Mouse (Mus musculus): ENCODE measurements around the gene Cd82. TPM values are rescaled to one million over a fixed set of nuclear protein-coding genes. Genes with fewer than 3 reads are reported as not detected.

The Cd82 gene
- total RNA-seq, 2 experiments from 2014 or later = 12.8 to 17.8 TPM

DNA sequence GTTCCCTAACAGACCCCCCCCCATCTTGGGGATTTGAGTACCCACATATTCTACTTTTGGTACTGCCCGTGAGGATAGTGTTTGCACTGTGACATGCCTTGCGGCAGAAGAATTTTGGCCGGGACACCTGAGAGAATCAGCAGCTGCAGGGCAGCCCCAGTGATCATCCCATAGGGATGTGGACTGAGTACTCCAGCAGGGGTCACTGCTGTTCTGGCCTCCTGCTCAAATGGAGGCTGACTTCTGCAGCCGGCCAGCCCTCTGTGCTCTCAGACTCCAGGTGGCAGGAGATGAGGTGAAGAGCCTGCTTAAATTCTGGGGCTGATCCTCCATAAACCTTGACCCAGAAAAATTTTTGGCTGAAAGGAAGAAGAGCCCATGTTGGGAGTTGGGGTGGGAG lies 58.8 kb downstream of the Cd82 start:
- DNase-seq (ENCODE audit: extremely low spot score in 1 of 2, low spot score in 2 of 2) = no peak
- H3K4me3 ChIP-seq = no peak overlapping the region
- H3K27ac ChIP-seq = no peak overlapping the region
- TF ChIP-seq CTCF (IDR thresholded peaks at IDR 0.05) = no peak; the same call in 1 of the 2 replicates
- intact Hi-C loops (cut with DNase I) = no loop called here

DNA sequence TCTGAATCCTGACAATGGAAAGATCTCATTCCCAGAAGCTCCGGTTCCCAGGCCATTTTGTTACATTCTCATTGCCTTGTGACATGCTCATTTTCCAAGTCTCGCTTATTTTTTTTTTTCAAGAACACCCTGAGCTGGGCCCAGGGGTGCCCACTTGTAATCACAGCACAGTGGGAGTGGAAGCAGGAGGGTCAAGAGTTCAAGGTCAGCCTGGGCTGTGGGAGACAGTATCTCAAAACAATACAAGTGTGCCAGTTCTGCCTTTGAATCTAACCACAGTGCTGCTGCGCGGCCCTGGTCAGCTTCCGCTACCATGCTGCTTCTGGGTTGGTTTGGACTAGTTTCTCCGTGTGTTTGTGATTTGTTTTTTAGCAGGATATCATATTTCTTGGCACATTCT lies 59.7 kb downstream of the Cd82 start:
- DNase-seq (ENCODE audit: extremely low spot score in 1 of 2, low spot score in 2 of 2) = no peak
- intact Hi-C loops (cut with DNase I) = no loop called here
- no peak overlapping the region for H3K27ac ChIP-seq
- no peak for TF ChIP-seq CTCF (IDR thresholded peaks at IDR 0.05)
- H3K4me3 ChIP-seq = no peak overlapping the region

DNA sequence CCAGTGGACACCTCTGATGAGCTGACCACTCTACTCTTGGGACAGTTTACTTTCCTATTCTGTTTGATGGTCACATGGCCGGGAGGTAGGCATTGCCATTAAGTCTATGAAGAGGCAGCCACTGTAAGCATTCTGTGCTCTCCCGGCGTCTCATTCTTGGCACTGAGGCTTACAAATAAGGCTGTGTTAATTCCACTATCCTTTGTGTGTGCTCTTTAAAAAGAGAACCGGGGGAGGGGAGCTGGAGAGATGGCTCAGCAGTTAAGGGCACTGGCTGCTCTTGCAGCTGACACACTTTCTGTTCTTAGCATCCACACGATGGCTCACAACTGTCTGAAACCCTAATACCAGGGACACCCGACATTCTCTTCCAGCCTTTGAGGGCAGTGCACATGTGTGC lies 71.7 kb downstream of the Cd82 start:
- H3K4me3 ChIP-seq = no peak overlapping the region
- no peak for DNase-seq (ENCODE audit: extremely low spot score in 1 of 2, low spot score in 2 of 2)
- no peak for TF ChIP-seq CTCF (IDR thresholded peaks at IDR 0.05)
- no peak overlapping the region for H3K27ac ChIP-seq
- intact Hi-C loops (cut with DNase I) = no loop called here

DNA sequence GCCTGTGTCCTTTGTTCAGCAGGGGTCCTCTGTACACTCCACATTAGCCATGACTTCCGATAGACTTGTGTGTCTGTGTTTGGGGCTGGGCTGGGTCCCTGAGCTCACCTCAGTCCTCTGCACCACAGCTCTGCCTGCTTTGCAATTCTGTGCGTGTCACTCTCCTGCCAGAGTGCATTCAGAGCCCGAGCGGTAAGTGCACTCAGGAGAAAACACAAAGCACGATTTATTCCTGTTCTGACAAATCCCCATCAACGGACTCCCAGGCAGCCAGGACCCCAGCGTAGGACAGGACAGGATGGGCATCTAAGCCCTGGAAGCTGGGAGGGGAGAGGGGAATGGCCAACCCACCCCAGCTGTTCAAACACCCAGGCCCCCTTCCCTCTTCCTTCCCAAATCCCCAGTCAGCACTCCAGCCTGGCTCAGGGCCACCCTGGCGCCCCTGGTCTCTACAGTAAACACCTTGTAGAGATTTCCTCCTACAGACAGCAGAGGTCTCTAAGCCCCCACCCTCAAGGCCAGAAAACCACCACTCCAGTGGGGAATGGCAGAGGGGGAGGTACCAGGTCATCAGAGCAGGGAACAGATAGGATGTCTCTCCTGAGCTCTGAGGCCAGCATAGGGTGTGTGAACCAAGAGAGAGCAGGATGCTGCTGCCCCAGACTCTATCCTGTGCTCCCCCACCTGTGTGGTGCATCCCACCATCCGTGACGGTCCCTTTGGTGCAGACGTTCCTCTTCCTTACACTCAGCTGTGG lies 72.6 kb downstream of the Cd82 start:
- DNase-seq (ENCODE audit: extremely low spot score in 1 of 2, low spot score in 2 of 2) = no peak
- TF ChIP-seq CTCF (IDR thresholded peaks at IDR 0.05) = no peak
- Histone ChIP-seq H3K27ac (no peak overlapping the region), H3K4me3 (no peak overlapping the region)
- intact Hi-C loops (cut with DNase I) = no loop called here

DNA sequence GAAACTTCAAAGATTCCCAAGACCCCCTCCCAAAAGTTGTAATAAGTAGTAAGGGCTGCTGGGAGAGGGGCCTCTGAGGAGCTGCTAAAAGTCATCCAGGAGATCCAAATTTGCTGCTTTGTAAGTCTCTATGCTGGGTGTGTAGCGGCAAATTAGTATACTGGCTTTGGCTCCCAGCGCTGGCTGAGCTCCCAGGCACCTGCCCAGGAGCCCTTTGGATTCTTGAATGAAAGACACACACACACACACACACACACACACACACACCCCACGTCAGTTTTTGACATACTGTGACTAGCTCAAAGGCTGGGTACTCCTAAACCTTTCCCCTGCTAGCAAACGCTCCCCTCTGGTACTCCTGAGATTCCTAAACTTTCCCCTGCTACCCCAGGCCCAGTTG lies 76.0 kb downstream of the Cd82 start:
- H3K4me3 ChIP-seq = no peak overlapping the region
- intact Hi-C loops (cut with DNase I) = no loop called here
- no peak for TF ChIP-seq CTCF (IDR thresholded peaks at IDR 0.05)
- no peak overlapping the region for H3K27ac ChIP-seq
- no peak for DNase-seq (ENCODE audit: extremely low spot score in 1 of 2, low spot score in 2 of 2)

DNA sequence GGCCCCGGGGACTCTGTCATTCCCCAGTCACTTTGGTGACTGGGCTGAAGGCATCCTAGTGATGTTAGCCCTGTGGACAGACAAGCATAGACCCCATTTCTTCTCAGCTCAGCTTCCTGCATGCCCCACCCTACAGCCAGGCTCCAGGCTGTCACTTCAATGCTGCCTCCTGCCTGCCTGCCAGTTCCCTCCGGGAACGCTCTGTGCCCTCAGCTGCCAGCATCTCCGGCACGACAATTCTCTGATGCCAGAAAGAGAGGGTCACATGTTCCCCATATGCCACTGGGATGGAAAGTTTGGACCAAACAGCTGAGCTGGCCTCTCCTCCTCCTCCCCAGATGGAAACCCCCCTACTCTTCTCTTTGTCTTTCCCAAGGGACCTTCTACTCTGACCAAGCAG lies 79.1 kb downstream of the Cd82 start:
- TF ChIP-seq CTCF (IDR thresholded peaks at IDR 0.05) = no peak
- Histone ChIP-seq H3K27ac (no peak overlapping the region), H3K4me3 (no peak overlapping the region)
- DNase-seq (ENCODE audit: extremely low spot score in 1 of 2, low spot score in 2 of 2) = no peak
- intact Hi-C loops (cut with DNase I) = no loop called here

DNA sequence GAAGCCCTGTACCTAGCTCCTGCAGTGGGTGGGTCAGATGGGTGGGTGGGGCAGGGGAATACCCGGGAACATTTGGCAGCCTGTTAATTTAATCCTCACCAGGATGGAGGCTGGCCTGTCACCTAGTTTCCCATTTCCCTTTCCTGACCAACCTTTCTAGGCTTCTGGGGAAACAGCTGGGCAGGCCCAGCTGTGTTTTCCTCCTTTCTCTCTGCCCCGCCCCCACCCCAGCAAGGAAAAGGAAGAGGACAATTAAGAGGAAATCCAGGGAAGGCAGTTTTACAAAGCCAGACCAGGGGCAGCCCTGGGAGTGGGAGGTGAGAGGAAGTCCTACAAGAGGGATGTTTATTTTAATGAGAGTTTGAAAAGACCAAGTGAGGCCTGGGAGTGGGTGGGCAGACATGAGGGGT lies 82.3 kb downstream of the Cd82 start:
- no peak for DNase-seq (ENCODE audit: extremely low spot score in 1 of 2, low spot score in 2 of 2)
- H3K27ac ChIP-seq = no peak overlapping the region
- no peak for TF ChIP-seq CTCF (IDR thresholded peaks at IDR 0.05)
- intact Hi-C loops (cut with DNase I) = no loop called here
- H3K4me3 ChIP-seq = no peak overlapping the region

DNA sequence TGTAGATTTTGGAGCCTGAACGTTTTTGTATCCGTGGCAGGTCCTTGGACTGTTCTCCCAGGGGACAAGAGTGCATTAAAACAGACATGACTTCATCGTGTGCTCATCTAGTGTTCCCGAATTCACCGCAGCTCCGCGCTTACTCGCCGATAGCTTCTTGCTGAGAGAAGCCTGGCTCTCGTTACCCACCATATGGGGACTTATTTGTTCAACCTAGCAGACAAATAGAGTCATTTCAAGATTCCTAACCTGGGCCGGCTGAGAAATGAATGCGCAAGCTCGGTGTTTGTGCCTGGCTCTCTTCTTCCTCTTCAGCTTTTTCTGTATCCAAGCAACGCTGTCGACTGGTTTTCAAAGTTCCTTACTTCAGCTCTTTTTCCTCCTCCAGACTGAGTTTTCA lies 85.1 kb downstream of the Cd82 start:
- Histone ChIP-seq H3K27ac (no peak overlapping the region), H3K4me3 (no peak overlapping the region)
- DNase-seq (ENCODE audit: extremely low spot score in 1 of 2, low spot score in 2 of 2) = no peak
- TF ChIP-seq CTCF (IDR thresholded peaks at IDR 0.05) = no peak
- intact Hi-C loops (cut with DNase I) = no loop called here

DNA sequence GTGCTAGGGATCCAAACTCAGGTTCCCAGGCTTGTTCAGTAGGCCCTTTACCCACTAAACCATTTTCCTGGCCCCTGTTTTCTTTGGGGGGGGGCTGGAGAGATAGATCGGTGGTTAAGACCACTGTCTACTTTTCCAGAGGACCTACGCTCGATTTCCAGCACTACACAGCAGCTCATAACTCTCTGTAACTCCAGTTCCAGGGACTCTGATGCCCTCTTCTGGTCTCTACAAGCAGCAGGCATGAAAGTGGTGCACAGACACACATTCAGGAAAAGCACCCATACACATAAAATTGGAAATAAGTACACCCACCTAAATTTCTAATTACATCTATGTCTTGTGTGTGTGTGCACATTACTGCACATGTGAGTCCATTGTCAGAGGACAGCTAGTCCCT lies 85.8 kb downstream of the Cd82 start:
- TF ChIP-seq CTCF (IDR thresholded peaks at IDR 0.05) = no peak; the same call in 1 of the 2 replicates
- Histone ChIP-seq H3K4me3 (no peak overlapping the region), H3K27ac (no peak overlapping the region)
- intact Hi-C loops (cut with DNase I) = no loop called here
- no peak for DNase-seq (ENCODE audit: extremely low spot score in 1 of 2, low spot score in 2 of 2)

DNA sequence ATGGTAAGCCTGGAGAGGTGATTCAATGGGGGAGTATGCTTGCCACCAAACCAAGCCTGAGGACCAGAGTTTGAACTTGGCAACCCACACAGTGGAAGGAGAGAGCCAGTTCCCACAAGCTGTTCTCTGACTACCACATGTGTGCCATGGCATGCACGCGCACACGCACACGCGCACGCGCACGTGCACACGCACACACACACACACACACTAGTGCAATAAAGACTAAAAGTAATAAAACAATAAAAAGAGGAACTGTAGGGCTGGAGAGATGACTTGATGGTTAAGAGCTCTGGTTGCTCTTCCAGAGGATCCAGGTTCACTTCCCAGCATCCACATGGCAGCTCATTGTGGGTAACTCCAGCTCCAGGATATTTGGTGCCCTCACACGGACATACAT lies 90.1 kb downstream of the Cd82 start:
- no peak for DNase-seq (ENCODE audit: extremely low spot score in 1 of 2, low spot score in 2 of 2)
- Histone ChIP-seq H3K27ac (no peak overlapping the region), H3K4me3 (no peak overlapping the region)
- no peak for TF ChIP-seq CTCF (IDR thresholded peaks at IDR 0.05)
- intact Hi-C loops (cut with DNase I) = no loop called here

DNA sequence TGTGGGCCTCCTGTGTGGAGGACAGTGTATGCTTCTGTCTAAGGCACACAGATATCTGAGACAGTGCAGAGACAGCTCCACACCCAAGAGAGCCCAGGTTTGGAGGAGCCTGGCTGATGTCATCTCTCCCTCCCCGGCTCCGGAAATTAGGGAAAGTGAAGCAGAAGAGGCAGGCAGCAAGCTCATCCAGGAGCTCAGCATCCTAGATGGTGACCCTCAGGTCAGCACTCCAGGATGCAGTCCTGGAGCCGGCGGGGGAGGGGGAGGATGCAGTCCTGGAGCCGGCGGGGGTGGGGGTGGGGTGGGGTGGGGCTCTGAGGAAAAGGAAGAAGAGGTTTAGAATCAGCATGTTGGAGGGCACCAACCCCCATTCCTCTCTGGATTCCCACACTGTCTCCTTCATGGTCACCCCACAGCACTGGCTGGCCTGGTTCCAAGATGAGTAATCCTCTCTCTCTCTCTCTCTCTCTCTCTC lies 90.8 kb downstream of the Cd82 start:
- intact Hi-C loops (cut with DNase I) = no loop called here
- DNase-seq (ENCODE audit: extremely low spot score in 1 of 2, low spot score in 2 of 2) = no peak
- Histone ChIP-seq H3K4me3 (no peak overlapping the region), H3K27ac (no peak overlapping the region)
- no peak for TF ChIP-seq CTCF (IDR thresholded peaks at IDR 0.05)

Small RNA genes within 50 kb of the gene (microRNA-seq; reads per million reads assigned to microRNA genes)
- gene Mir7001 = 0 reads per million in 2 experiments

Other genes starting within 250 kb of the Cd82 start
- 1 to 10 TPM; 1.5 to 3.0 TPM for gene Tspan18, start 128.6 kb downstream of the Cd82 start, total RNA-seq (2021)
- not detected for gene Gm10803, start 97.4 kb upstream of the Cd82 start, total RNA-seq (2021)
- 1 to 10 TPM in 1 of 2 experiments, under 1 TPM in 1; 0.75 to 1.3 TPM for gene Alx4, start 179.2 kb upstream of the Cd82 start, total RNA-seq (2021)